Mouse (Mus musculus) brown adipose tissue, adult 24 weeks (tissue): ENCODE measurements around the gene Dusp6. TPM values are rescaled to one million over a fixed set of nuclear protein-coding genes. Genes with fewer than 3 reads are reported as not detected.

Experiments
- H3K27ac ChIP-seq: fragments of 200-500 bp; replicated peaks from 2 replicates; pipeline ENCODE4 v1.5.1; 2012; ENCODE audit warnings: low read depth, mild to moderate bottlenecking, low read length
- H3K4me1 ChIP-seq: fragments of 200-500 bp; 2 replicates; pipeline ENCODE4 v1.6.1; 2012; ENCODE audit warnings: low read length, mixed read lengths; ENCODE audit not compliant: control insufficient read depth, insufficient read depth, insufficient read length
- H3K4me3 ChIP-seq: fragments of 200-500 bp; 2 replicates; pipeline ENCODE4 v1.5.1; 2012; ENCODE audit warnings: low read depth, mild to moderate bottlenecking, low read length, moderate library complexity; ENCODE audit not compliant: insufficient read depth
- polyA plus RNA-seq: library from polyadenylated mRNA; stranded (reverse); fragments of >200 nt; gene quantifications from 2 replicates; pipeline ENCODE4 v1.2.4, GENCODE M21; 2012; ENCODE audit not compliant: missing spikeins, insufficient read depth, insufficient read length

Dusp6 gene
- polyA plus RNA-seq, 1 experiment = 47.6 TPM

DNA sequence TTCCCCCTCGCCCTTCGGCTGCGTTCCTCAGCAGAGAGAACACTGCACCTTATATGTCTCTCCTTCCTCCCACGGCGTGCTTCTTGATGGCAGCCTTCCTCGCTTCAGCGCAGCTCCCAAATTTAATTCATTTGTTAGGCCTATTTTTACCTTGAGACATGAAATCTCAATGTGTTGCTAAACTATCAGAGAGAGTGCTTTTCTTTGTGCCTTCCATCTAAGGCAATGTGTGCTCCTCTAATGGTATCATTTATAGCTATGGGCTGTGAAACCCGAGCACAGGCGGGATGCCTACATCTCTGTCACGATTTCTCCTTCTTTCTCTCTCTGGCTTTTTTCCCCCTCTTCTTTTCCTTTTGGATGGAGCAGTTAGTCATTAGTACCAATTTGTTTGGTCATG, 47.2 kb downstream of the Dusp6 start:
- H3K27ac ChIP-seq = no peak overlapping the region
- H3K4me3 ChIP-seq = no peak overlapping the region
- H3K4me1 ChIP-seq = no peaks in the 10 kb centered on the region

DNA sequence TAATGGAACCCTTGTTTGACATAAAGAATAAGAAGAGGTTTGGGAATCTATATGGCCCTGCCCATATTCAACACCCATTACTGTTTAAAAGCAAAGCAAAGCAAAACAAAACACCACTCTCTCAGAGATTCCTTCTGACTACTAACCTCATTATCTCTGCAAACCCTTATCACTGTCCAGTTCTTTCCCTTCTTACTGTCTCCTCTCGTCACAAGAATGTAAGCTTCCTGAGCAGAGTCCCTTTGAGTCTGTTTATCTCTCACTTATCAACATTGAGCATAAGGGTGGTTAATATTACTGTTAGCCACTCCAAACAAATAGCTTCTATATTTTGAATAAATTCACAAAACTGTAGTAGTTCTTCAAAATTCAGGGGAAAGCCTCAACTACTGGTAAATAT, 48.9 kb downstream of the Dusp6 start:
- H3K4me3 ChIP-seq = no peak overlapping the region
- H3K27ac ChIP-seq = no peak overlapping the region
- H3K4me1 ChIP-seq = no peaks in the 10 kb centered on the region

DNA sequence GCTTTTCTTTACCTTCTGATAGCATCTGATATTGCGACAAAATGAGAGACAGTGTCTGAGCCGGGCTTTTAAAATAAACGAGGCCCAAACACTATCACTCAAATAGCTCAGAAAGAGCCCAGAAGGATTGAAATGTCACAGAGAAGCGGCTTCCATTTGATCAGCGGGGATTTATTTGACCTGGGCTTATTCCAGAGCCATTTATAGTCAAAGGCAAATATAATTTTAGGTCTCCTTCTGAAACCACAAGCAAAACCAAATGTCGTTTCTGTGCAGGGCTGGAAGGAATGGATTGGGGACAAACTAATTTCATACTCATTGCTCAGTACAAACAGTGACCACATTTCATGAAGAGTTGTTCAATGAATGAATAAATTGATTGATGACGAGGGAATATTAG, 51.3 kb downstream of the Dusp6 start:
- no peak overlapping the region for H3K27ac ChIP-seq
- H3K4me3 ChIP-seq = no peak overlapping the region
- H3K4me1 ChIP-seq = no peaks in the 10 kb centered on the region

DNA sequence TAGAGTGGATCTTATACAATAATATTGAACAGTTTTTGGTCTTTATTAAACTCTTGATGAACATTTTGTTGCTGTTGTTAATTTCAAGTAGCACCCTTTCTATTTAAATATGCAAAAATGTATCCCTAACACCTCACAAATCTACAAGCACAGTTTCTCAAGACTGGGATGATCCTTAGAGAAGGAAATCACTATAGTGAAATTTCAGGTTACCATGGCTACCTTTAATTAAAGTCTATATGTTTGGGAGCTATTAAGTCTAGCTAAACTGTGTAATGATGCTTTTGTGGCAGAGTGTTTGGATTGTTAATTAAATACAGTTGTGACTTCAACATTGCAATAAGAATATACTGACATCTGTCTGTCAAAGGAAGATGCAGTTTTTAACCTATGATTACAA, 54.0 kb downstream of the Dusp6 start:
- Histone ChIP-seq H3K4me3 (no peak overlapping the region), H3K4me1 (no peaks in the 10 kb centered on the region), H3K27ac (no peak overlapping the region)

Other genes with a start within 250 kb of the Dusp6 start
- gene Poc1b, start 156.2 kb upstream of the Dusp6 start, polyA plus RNA-seq = 3.1 and 4.6 TPM in 2 replicates
- 2.9 TPM in 2 replicates for gene Galnt4, start 155.1 kb upstream of the Dusp6 start, polyA plus RNA-seq
- not detected in 2 replicates for gene Phxr2, start 136.9 kb upstream of the Dusp6 start, polyA plus RNA-seq